Mouse (Mus musculus) liver, adult 2 months (tissue): ENCODE measurements at regions not wholly inside any gene's neighbourhood (a gene's known extent, or its start where the extent isn't known, plus 50 kb on each side); places are given as distances from the start of the nearest gene placed in this dataset.
"Not testable (repeated sequence)": the region's sequence is repeated elsewhere in the genome, so short reads cannot be mapped to it uniquely, and the experiment has no call there.

Experiments
- DNase-seq: peaks from one replicate; pipeline ENCODE4 v3.0.0-alpha.2; 2011; ENCODE audit warnings: low read depth, low spot score; ENCODE audit errors: extremely low read depth
- H3K27ac ChIP-seq: fragments of 200-500 bp; replicated peaks from 2 replicates; pipeline ENCODE4 v1.5.1; 2012; ENCODE audit warnings: low read depth, mild to moderate bottlenecking, control low read depth, inconsistent platforms, low read length; ENCODE audit not compliant: insufficient read depth
- H3K27me3 ChIP-seq: fragments of 200-500 bp; 2 replicates; pipeline ENCODE4 v1.6.1; 2012; ENCODE audit warnings: mild to moderate bottlenecking, moderate library complexity, low read length, inconsistent platforms; ENCODE audit not compliant: control insufficient read depth, insufficient read depth
- H3K36me3 ChIP-seq: fragments of 200-500 bp; 2 replicates; pipeline ENCODE4 v1.6.1; 2012; ENCODE audit warnings: low read length, inconsistent platforms; ENCODE audit not compliant: control insufficient read depth, insufficient read depth
- H3K4me1 ChIP-seq: fragments of 200-500 bp; 2 replicates; pipeline ENCODE4 v1.6.1; 2011; ENCODE audit warnings: low read length; ENCODE audit not compliant: control insufficient read depth, insufficient read depth
- H3K4me3 ChIP-seq: fragments of 200-500 bp; 2 replicates; pipeline ENCODE4 v1.5.1; 2011; ENCODE audit warnings: low read depth, mild to moderate bottlenecking, control low read depth, low read length, moderate library complexity; ENCODE audit not compliant: insufficient read depth
- H3K79me2 ChIP-seq: fragments of 200-500 bp; 2 replicates; pipeline ENCODE4 v1.6.1; 2012; ENCODE audit warnings: inconsistent platforms, mild to moderate bottlenecking, low read length, moderate library complexity; ENCODE audit not compliant: control insufficient read depth, insufficient read depth
- H3K9ac ChIP-seq: fragments of 200-500 bp; 2 replicates; pipeline ENCODE4 v1.6.1; 2012; ENCODE audit warnings: low read depth, mild to moderate bottlenecking, control low read depth, inconsistent platforms, low read length
- CTCF ChIP-seq: fragments of 200-500 bp; IDR thresholded peaks from 2 replicates; pipeline ENCODE4 v1.5.1; 2011; ENCODE audit warnings: low read depth, low read length, control low read depth
- POLR2A ChIP-seq: fragments of 200-500 bp; IDR thresholded peaks from 2 replicates; pipeline ENCODE4 v1.6.1; 2011; ENCODE audit warnings: low read length, control low read depth; ENCODE audit not compliant: insufficient read depth; ENCODE audit errors: extremely low read depth
- WGBS: fragments of 180-500 bp; shearing (Covaris S2); methylation state at CpG from one replicate; pipeline ENCODE4 v1.1.7; 2018; 5-methylcytosine and 5-hydroxymethylcytosine counted together

GRCm38 (mm10) chr6:22474604-22475003 is 118.6 kb upstream of the Fam3c start:
- TF ChIP-seq CTCF (no peak), POLR2A (no peak)
- no peaks in the 10 kb centered on the region for H3K27me3 ChIP-seq
- H3K27ac ChIP-seq = no peak overlapping the region

GRCm38 (mm10) chr6:22474011-22474410 is 118.0 kb upstream of the Fam3c start:
- H3K36me3 ChIP-seq = no peaks in the 10 kb centered on the region
- H3K27me3 ChIP-seq = no peaks in the 10 kb centered on the region
- H3K79me2 ChIP-seq = no peaks in the 10 kb centered on the region
- H3K4me1 ChIP-seq = no peaks in the 10 kb centered on the region
- no peak overlapping the region for H3K9ac ChIP-seq
- H3K27ac ChIP-seq = no peak overlapping the region
- DNase-seq = no peak
- H3K4me3 ChIP-seq = no peak overlapping the region
- 73% methylated on average over 2 of the region's 2 CpGs for WGBS
- TF ChIP-seq POLR2A (no peak), CTCF (no peak)

More at GRCm38 (mm10) chr6:22474604-22475003, 118.6 kb upstream of the Fam3c start:
- DNase-seq = peak; percentile 12
- Histone ChIP-seq H3K4me1 (no peaks in the 10 kb centered on the region), H3K79me2 (no peaks in the 10 kb centered on the region), H3K9ac (no peak overlapping the region), H3K36me3 (no peaks in the 10 kb centered on the region), H3K4me3 (no peak overlapping the region)
- 67% methylated on average over 4 of the region's 4 CpGs for WGBS

GRCm38 (mm10) chr6:22472400-22472799 is 116.4 kb upstream of the Fam3c start:
- 86% methylated on average over 5 of the region's 5 CpGs for WGBS
- not testable (repeated sequence) for H3K9ac ChIP-seq

GRCm38 (mm10) chr6:22467334-22467993 is 111.4 kb upstream of the Fam3c start:
- H3K27ac ChIP-seq = no peak overlapping the region
- TF ChIP-seq POLR2A (no peak), CTCF (no peak)
- no peak overlapping the region for H3K9ac ChIP-seq
- no peaks in the 10 kb centered on the region for H3K79me2 ChIP-seq
- DNase-seq = no peak
- H3K36me3 ChIP-seq = no peaks in the 10 kb centered on the region
- H3K4me3 ChIP-seq = no peak overlapping the region
- no peaks in the 10 kb centered on the region for H3K4me1 ChIP-seq
- WGBS = 62% methylated on average over 11 of the region's 11 CpGs
- H3K27me3 ChIP-seq = no peaks in the 10 kb centered on the region

More at GRCm38 (mm10) chr6:22472400-22472799, 116.4 kb upstream of the Fam3c start:
- not testable (repeated sequence) for H3K79me2 ChIP-seq, H3K4me1 ChIP-seq, H3K27me3 ChIP-seq, H3K36me3 ChIP-seq, H3K4me3 ChIP-seq, DNase-seq, H3K27ac ChIP-seq

- Histone ChIP-seq H3K27me3 (no peaks in the 10 kb centered on the region), H3K36me3 (no peaks in the 10 kb centered on the region), H3K27ac (no peak overlapping the region), H3K9ac (no peak overlapping the region), H3K79me2 (no peaks in the 10 kb centered on the region), H3K4me1 (no peaks in the 10 kb centered on the region), H3K4me3 (no peak overlapping the region)
- TF ChIP-seq POLR2A (no peak), CTCF (no peak)
- 97% methylated on average over 1 of the region's 1 CpGs for WGBS
- DNase-seq = no peak
Measured at GRCm38 (mm10) chr6:22465926-22466325, 109.9 kb upstream of the Fam3c start.

- no peak overlapping the region for H3K4me3 ChIP-seq
- no peaks in the 10 kb centered on the region for H3K4me1 ChIP-seq
- no peak for DNase-seq
- H3K27ac ChIP-seq = no peak overlapping the region
- TF ChIP-seq CTCF (no peak), POLR2A (no peak)
- 76% methylated on average over 7 of the region's 7 CpGs for WGBS
- H3K36me3 ChIP-seq = no peaks in the 10 kb centered on the region
- no peaks in the 10 kb centered on the region for H3K27me3 ChIP-seq
- H3K79me2 ChIP-seq = no peaks in the 10 kb centered on the region
- H3K9ac ChIP-seq = no peak overlapping the region
Measured at GRCm38 (mm10) chr6:22459440-22460016, 103.5 kb upstream of the Fam3c start.
